ENCODE assay signal across 9 mouse cellular contexts in genomic region chr11:29546762-29547161, GRCm38 (mm10). TPM values are rescaled to one million over a fixed set of nuclear protein-coding genes. Genes with fewer than 3 reads are reported as not detected.
A peak's percentile ranks its signal among the peaks of the same experiment; 100 is the strongest.
DNase-seq lines count a peak whose midpoint lies in the region; ATAC-seq and TF ChIP-seq lines count a peak whose summit lies in the region.
"Had no signal": no experiment of that assay in that cellular context is flagged by ENCODE, and none has a peak within 500 bp of the region (broad histone marks: within the 10 kb centered on the region; RNA-seq: fewer than 3 reads in every experiment).

No protein-coding gene starts in this region.

- 16% methylated on average over 2 of the region's 2 CpGs for WGBS in kidney, embryonic 15.5 days
- WGBS in hindbrain, embryonic 16.5 days: 21% methylated on average over 2 of the region's 2 CpGs
- 28% methylated on average over 2 of the region's 2 CpGs for WGBS in midbrain, embryonic 15.5 days

- ATAC-seq in kidney, embryonic 15.5 days (replicated peaks; ENCODE audit: low FRiP score): no peak
- no peak for ATAC-seq in hindbrain, embryonic 16.5 days
- no peak for ATAC-seq in midbrain, embryonic 15.5 days (replicated peaks)

- H3K4me3 ChIP-seq in kidney, embryonic 15.5 days (replicated peaks): peak overlapping the region; percentile 84
- peak overlapping the region; percentile 47; the same call in 1 of the 2 replicates for H3K4me3 ChIP-seq in cortical plate, adult 2 months (ENCODE audit: insufficient read depth, low read length)
- peak overlapping the region; percentile 72 for H3K4me3 ChIP-seq in hindbrain, embryonic 16.5 days (ENCODE audit: low read length)
- H3K4me3 ChIP-seq in midbrain, embryonic 15.5 days: peak overlapping the region; percentile 90

- peaks cover 11% of the 10 kb centered on the region for H3K4me1 ChIP-seq in kidney, embryonic 15.5 days
- H3K4me1 ChIP-seq in cortical plate, adult 2 months (ENCODE audit: control insufficient read depth, insufficient read depth, low read length): no peaks in the 10 kb centered on the region
- H3K4me1 ChIP-seq in hindbrain, embryonic 16.5 days (ENCODE audit: control insufficient read depth, insufficient read depth, low read depth, low read length): peaks cover 13% of the 10 kb centered on the region
- peaks cover 15% of the 10 kb centered on the region for H3K4me1 ChIP-seq in midbrain, embryonic 15.5 days

- peaks cover 43% of the 10 kb centered on the region for H3K36me3 ChIP-seq in kidney, embryonic 15.5 days
- peaks cover 14% of the 10 kb centered on the region for H3K36me3 ChIP-seq in hindbrain, embryonic 16.5 days (ENCODE audit: control insufficient read depth, insufficient read depth, low read length)
- peaks cover 22% of the 10 kb centered on the region for H3K36me3 ChIP-seq in midbrain, embryonic 15.5 days (replicated peaks)

- TF ChIP-seq CTCF in cortical plate, adult 2 months (IDR thresholded peaks at IDR 0.05; ENCODE audit: extremely low read depth, insufficient read depth, low read length): no peak

- H3K27ac ChIP-seq in kidney, embryonic 15.5 days: 0 out of 2 replicates have a peak overlapping the region, but pooled peaks have one; percentile 88
- no peak overlapping the region for H3K27ac ChIP-seq in cortical plate, adult 2 months (ENCODE audit: insufficient read depth, low read length)
- H3K27ac ChIP-seq in hindbrain, embryonic 16.5 days (ENCODE audit: low read depth, low read length): no peak overlapping the region
- H3K27ac ChIP-seq in midbrain, embryonic 15.5 days: peak overlapping the region; percentile 94; the same call in 1 of the 2 replicates

- intact Hi-C loops in left cerebral cortex, postnatal 10 days (cut with DNase I): loop anchor here (1.0 to 10.0 kb wide), 3 partner anchors 147 to 338 kb away; no protein-coding TSS in a partner anchor

- DNase-seq in kidney, adult 11 months: no peak
- no peak for DNase-seq in spleen, adult 18-20 months
- no peak for DNase-seq in right cerebral cortex, postnatal 4 days
- DNase-seq in left cerebral cortex, postnatal 10 days (ENCODE audit: extremely low spot score in 1 of 2, low spot score in 2 of 2): no peak
- DNase-seq: gastrocnemius, postnatal 10 days had no signal

- H3K4me2 ChIP-seq in kidney, embryonic 15.5 days: peak overlapping the region; percentile 68
- H3K4me2 ChIP-seq in hindbrain, embryonic 16.5 days (ENCODE audit: low read length): peak overlapping the region; percentile 63
- peak overlapping the region; percentile 61 for H3K4me2 ChIP-seq in midbrain, embryonic 15.5 days

- no peak for TF ChIP-seq POLR2A in cortical plate, adult 2 months (IDR thresholded peaks at IDR 0.05; ENCODE audit: extremely low read depth, insufficient read depth, low read length)

- H3K27me3 ChIP-seq in kidney, embryonic 15.5 days: no peaks in the 10 kb centered on the region
- no peaks in the 10 kb centered on the region for H3K27me3 ChIP-seq in hindbrain, embryonic 16.5 days (replicated peaks; ENCODE audit: control insufficient read depth, insufficient read depth, low read length)
- H3K27me3 ChIP-seq in midbrain, embryonic 15.5 days (replicated peaks): no peaks in the 10 kb centered on the region

- H3K9me3 ChIP-seq in kidney, embryonic 15.5 days (replicated peaks): no peaks in the 10 kb centered on the region
- H3K9me3 ChIP-seq in hindbrain, embryonic 16.5 days (ENCODE audit: control insufficient read depth, low read length): no peaks in the 10 kb centered on the region
- no peaks in the 10 kb centered on the region for H3K9me3 ChIP-seq in midbrain, embryonic 15.5 days

- H3K9ac ChIP-seq in kidney, embryonic 15.5 days: peak overlapping the region; percentile 89
- peak overlapping the region; percentile 85 for H3K9ac ChIP-seq in hindbrain, embryonic 16.5 days (ENCODE audit: low read depth, low read length)
- peak overlapping the region; percentile 90; the same call in 1 of the 2 replicates for H3K9ac ChIP-seq in midbrain, embryonic 15.5 days

RNA-seq across cellular contexts. Expression of gene Clhc1, which starts 1.0 kb away (rescaled TPM):
- polyA plus RNA-seq in kidney, embryonic 15.5 days (2015; fragmentation: Nextera tagmentation; extraction: Ambion mirVana): 0.18 TPM in 1 of 2 replicates, not detected in the other
- polyA plus RNA-seq in cortical plate, adult 2 months (2012; rRNA removed): 0.13 and 0.17 TPM in 2 replicates
- polyA plus RNA-seq in hindbrain, embryonic 16.5 days (2015; fragmentation: Nextera tagmentation; extraction: Ambion mirVana): 0.08 and 0.15 TPM in 2 replicates
- polyA plus RNA-seq in midbrain, embryonic 15.5 days (2015; fragmentation: Nextera tagmentation; extraction: Ambion mirVana): 0.19 TPM in 1 of 2 replicates, not detected in the other
- total RNA-seq in left cerebral cortex, postnatal 10 days (2021): under 1 TPM in 1 of 2 experiments, not detected in 1; 0.59 TPM
- total RNA-seq: gastrocnemius, postnatal 10 days had no signal

RNA-seq across cellular contexts. Expression of gene Rps27a, which starts 1.1 kb away (rescaled TPM):
- polyA plus RNA-seq in kidney, embryonic 15.5 days (2015; fragmentation: Nextera tagmentation; extraction: Ambion mirVana): 1,122 and 1,248 TPM in 2 replicates
- polyA plus RNA-seq in cortical plate, adult 2 months (2012; rRNA removed): 605 and 617 TPM in 2 replicates
- 463 and 486 TPM in 2 replicates for polyA plus RNA-seq in hindbrain, embryonic 16.5 days (2015; fragmentation: Nextera tagmentation; extraction: Ambion mirVana)
- polyA plus RNA-seq in midbrain, embryonic 15.5 days (2015; fragmentation: Nextera tagmentation; extraction: Ambion mirVana): 452 and 494 TPM in 2 replicates
- 100 to 1,000 TPM; 509 TPM for total RNA-seq in left cerebral cortex, postnatal 10 days (2021)

RNA-seq across cellular contexts. Expression of gene Mtif2, which starts 20.6 kb away (rescaled TPM):
- 47.0 and 50.7 TPM in 2 replicates for polyA plus RNA-seq in kidney, embryonic 15.5 days (2015; fragmentation: Nextera tagmentation; extraction: Ambion mirVana)
- polyA plus RNA-seq in cortical plate, adult 2 months (2012; rRNA removed): 22.9 and 25.4 TPM in 2 replicates
- 38.7 and 41.6 TPM in 2 replicates for polyA plus RNA-seq in hindbrain, embryonic 16.5 days (2015; fragmentation: Nextera tagmentation; extraction: Ambion mirVana)
- 52.6 and 58.2 TPM in 2 replicates for polyA plus RNA-seq in midbrain, embryonic 15.5 days (2015; fragmentation: Nextera tagmentation; extraction: Ambion mirVana)
- 10 to 100 TPM; 29.6 to 34.2 TPM for total RNA-seq in left cerebral cortex, postnatal 10 days (2021)

RNA-seq across cellular contexts. Expression of gene Prorsd1, which starts 31.9 kb away (rescaled TPM):
- polyA plus RNA-seq in kidney, embryonic 15.5 days (2015; fragmentation: Nextera tagmentation; extraction: Ambion mirVana): 28.6 TPM in 2 replicates
- 4.0 and 4.5 TPM in 2 replicates for polyA plus RNA-seq in cortical plate, adult 2 months (2012; rRNA removed)
- polyA plus RNA-seq in hindbrain, embryonic 16.5 days (2015; fragmentation: Nextera tagmentation; extraction: Ambion mirVana): 8.4 and 11.0 TPM in 2 replicates
- polyA plus RNA-seq in midbrain, embryonic 15.5 days (2015; fragmentation: Nextera tagmentation; extraction: Ambion mirVana): 7.7 and 9.3 TPM in 2 replicates
- total RNA-seq in left cerebral cortex, postnatal 10 days (2021): 1 to 10 TPM; 2.8 to 3.7 TPM

Comparison
In these comparisons a context has a peak if more than half of its experiments do, and no peak if none do; other contexts are left out.
1. H3K27ac ChIP-seq: peak in kidney, embryonic 15.5 days (single experiment) and midbrain, embryonic 15.5 days (single experiment); none in cortical plate, adult 2 months (single experiment) and hindbrain, embryonic 16.5 days (single experiment).
2. Peak in every context shown above with its lines, with median percentiles within 50 percentile points of each other: H3K4me2 ChIP-seq, H3K4me3 ChIP-seq and H3K9ac ChIP-seq.